Mouse (Mus musculus) ES-CJ7 (cell line): ENCODE data around the gene Tsks.

Experiments
- DNase-seq: peaks from one replicate; pipeline ENCODE4 v3.0.0; 2011; ENCODE audit warnings: low read depth, low spot score

Gene Tsks

GRCm38 (mm10) chr7:44978300-44978699, 35.3 kb downstream of the Tsks start:
- no peak for DNase-seq

DNA sequence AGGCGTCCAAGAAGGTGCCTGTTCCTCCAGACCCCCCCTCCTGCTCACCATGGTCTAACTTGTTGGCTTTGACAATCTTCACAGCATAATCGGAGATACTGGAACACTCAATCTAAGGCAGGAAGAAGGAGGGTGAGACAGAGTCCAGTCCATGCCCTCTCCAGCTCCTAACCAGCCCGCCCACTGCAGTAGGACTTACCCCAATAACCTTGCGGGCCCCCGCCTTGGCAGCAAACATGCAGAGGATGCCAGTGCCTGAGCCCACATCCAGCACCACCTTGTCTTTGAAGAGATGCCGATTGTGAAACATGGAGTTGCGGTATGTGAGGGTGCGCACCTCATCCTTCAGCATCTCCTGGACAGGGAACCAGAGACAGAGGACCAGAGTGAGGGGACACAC, 38.5 kb downstream of the Tsks start:
- DNase-seq = no peak

- DNase-seq = peak; percentile 87
Measured at GRCm38 (mm10) chr7:44983085-44983484, 40.1 kb downstream of the Tsks start.

- no peak for DNase-seq
Measured at GRCm38 (mm10) chr7:44983944-44984832, 41.2 kb downstream of the Tsks start.

DNA sequence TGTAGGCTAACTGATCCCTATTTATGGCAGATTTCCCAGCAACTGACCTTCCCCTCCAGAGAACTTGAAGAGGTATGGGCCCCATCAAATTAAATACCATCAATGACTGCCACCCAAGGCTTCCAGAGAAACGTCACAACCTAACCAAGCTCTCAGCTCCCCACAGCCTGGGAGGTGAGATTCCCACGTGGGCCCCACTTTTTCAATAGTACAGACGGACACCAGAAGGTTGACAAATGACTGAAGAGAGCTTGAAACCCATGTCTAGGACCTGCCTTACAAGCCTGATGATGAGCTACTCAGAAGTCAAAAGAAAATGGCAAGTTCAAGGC, 41.8 kb downstream of the Tsks start:
- DNase-seq = no peak

DNA sequence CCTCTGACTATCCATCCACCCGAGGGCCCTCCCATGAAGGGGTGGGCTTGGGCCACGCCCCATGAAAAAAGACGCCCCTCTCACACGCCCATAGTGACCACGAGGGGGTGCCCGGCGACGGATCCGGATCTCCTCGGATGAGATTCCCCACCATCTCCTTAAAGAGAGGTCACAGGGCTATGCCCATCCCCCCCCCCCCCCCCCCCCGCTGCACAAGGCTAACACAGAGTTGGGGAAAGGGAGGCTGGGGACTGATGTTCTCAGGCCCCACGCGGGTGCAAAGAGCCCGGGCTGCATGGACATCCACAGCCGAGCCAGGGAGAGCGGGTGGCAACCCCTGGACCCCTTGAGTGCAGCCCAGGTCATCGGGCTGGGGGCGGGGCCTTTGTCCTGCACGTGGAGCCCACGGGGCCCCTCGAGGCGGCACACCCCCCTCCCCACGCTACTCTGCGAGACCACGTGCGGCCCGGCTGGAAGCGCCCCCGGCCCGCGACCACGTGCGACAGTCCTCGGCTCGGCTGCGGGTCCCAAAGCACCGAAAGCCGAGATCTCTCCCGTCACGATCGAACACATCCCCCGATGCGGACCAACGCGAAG, 42.7 kb downstream of the Tsks start:
- peak; percentile 93 for DNase-seq

DNA sequence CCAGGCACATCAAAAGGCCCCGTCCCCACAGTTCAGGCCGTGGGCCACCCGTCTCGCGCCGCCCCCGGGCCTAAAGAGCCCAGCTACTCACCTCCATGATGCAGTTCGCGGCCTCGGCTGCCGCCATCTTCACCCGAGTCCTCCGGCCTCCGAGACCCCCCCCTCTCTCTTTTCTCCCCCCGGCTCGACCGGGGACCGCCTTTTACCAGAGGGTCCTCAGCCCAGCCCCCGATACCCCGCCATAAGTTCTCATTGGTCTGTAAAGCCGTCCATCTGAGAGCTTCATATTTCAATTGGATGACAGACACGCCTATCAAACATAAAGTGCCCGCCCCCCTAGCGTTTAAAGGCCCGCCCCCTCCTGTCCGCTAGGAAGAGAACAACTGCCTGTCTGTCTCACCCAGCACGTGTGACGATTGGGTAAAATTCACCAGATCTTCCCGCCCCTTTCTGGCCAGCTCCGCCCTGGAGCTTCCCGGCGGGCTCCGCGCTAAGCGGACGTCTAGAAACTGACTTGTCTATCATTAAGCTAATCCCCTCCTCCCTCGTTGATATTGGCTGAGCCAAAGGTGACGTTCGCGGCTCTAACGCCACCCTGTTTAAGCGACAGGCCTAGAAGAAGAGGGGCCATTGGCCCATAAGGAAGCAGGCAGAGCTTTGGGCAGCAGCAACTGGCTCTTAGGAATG, 43.3 kb downstream of the Tsks start, which contains the start of gene Prmt1:
Gene Prmt1 (minus strand): TSS at position 377 of the 687 bp plus-strand sequence.
- peak; percentile 100 for DNase-seq

GRCm38 (mm10) chr7:44986879-44987718, 44.1 kb downstream of the Tsks start:
- no peak for DNase-seq

DNA sequence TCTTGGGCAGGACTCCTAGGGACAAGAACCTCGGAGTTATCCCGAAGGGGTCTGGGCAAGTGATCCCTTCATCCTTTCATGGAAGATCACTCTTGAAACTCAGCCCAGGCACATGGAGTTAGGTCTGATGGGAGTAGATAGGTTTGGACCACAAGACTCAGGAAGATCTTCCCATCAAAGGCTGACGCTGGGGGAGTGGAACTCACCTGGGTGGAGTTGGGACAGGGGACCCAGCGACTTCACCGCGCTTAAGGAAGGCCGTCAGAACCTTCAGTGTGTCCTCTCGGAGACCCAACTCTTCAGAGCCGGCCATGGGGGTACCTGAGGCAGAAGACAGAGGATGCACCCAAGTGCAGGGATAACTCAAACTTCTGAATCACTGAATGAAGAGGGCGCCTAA, 53.7 kb downstream of the Tsks start:
- no peak for DNase-seq

GRCm38 (mm10) chr7:44997231-44997939, 54.4 kb downstream of the Tsks start, which contains the start of gene Irf3:
Gene Irf3, plus strand, starts transcription at chr7:44997648.
- DNase-seq = peak; percentile 95

- no peak for DNase-seq
Measured at GRCm38 (mm10) chr7:44997940-44998428, 55.0 kb downstream of the Tsks start.

GRCm38 (mm10) chr7:44998501-44998955, 55.5 kb downstream of the Tsks start, which contains the start of gene Bcl2l12:
Gene Bcl2l12, minus strand, starts transcription at chr7:44998712.
- peak; percentile 55 for DNase-seq

GRCm38 (mm10) chr7:44999753-45000152, 56.7 kb downstream of the Tsks start:
- no peak for DNase-seq

- no peak for DNase-seq
Measured at GRCm38 (mm10) chr7:45000539-45001114, 57.6 kb downstream of the Tsks start.

DNA sequence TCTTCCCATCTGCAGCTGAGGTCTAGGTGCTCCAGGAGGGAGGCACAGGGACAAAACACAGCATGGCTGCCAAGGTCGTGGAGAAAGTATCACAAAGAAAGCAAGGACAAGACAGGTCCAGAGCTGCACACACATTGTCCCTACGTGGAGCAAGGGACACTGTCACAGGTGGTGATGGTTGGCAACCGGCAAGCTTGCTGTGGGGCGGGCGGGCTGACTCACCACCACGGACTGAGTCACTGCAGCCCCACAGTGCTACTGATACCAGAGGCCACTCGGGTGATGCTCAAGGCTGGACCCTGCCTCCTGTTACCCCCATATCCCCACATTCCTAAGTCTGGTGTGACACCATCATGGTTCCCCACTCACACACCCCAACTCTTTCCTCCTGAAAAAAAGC, 59.4 kb downstream of the Tsks start:
- DNase-seq = no peak

DNA sequence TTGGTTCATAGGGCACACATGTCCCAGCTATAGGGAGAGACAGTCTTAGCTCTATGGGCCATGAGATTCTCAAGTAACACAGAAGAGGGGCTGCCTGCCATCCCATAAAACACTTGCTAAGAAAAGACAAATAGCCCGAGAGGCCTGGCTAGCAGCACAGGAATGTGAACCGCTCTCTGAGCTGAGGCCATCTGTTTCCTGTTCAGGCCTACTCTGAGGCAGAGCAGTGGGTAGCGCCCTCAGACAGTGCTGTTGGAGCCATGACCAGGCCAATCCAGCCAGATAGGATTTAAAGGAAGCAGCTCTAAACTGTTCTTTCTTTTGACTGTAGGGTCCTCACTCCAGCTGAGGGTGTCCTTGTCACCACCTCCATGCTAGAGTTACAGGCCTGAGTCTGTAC, 61.5 kb downstream of the Tsks start:
- DNase-seq = no peak

GRCm38 (mm10) chr7:45005321-45005992, 62.5 kb downstream of the Tsks start:
- no peak for DNase-seq

DNA sequence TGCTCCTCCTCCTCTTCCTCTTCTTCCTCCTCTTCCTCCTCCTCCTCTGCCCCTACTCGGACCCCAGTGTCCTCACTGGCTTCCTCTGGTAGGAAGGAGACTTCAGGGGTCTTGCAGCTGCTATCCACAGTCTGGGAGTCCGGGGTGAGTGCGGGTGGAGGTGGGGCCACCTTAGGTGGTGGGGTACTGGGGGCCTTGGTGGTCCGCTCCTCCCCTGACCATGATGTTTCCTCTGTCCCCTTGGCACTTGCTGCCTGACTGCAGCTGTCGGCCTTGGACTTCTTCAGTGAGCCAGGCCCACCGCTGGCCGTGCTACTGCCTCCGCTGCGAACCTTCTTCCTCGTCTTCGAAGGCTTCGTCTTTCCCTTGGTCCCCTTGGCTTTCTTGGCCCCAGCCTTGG, 63.5 kb downstream of the Tsks start:
- DNase-seq = no peak

GRCm38 (mm10) chr7:45007141-45007540, 64.1 kb downstream of the Tsks start:
- no peak for DNase-seq
